Mouse (Mus musculus) lung, embryonic 15.5 days (tissue): ENCODE measurements around the gene Hltf. TPM values are rescaled to one million over a fixed set of nuclear protein-coding genes. Genes with fewer than 3 reads are reported as not detected.
A peak's percentile ranks its signal among the peaks of the same experiment; 100 is the strongest.
"Not testable (repeated sequence)": the region's sequence is repeated elsewhere in the genome, so short reads cannot be mapped to it uniquely, and the experiment has no call there.

Experiments used
- ATAC-seq: fragments of 200-750 bp; cut with Nextera tagmentation; 2 replicates; pipeline ENCODE4 v1.8.0; 2017; ENCODE audit warnings: moderate number of reproducible peaks, borderline replicate concordance; ENCODE audit not compliant: low FRiP score, low TSS enrichment; ENCODE audit errors: extremely low read depth
- H3K27ac ChIP-seq: fragments of 300-500 bp; sonication (generic); 2 replicates; pipeline ENCODE4 v1.5.1; 2015; ENCODE audit warnings: moderate library complexity, mild to moderate bottlenecking, inconsistent platforms
- H3K27me3 ChIP-seq: fragments of 300-500 bp; sonication (generic); 2 replicates; pipeline ENCODE4 v1.6.1; 2015; ENCODE audit warnings: inconsistent platforms
- H3K36me3 ChIP-seq: fragments of 300-500 bp; sonication (generic); 2 replicates; pipeline ENCODE4 v1.6.1; 2015; ENCODE audit warnings: inconsistent platforms
- H3K4me1 ChIP-seq: fragments of 300-500 bp; sonication (generic); 2 replicates; pipeline ENCODE4 v1.6.1; 2015; ENCODE audit warnings: inconsistent platforms
- H3K4me2 ChIP-seq: fragments of 300-500 bp; sonication (generic); 2 replicates; pipeline ENCODE4 v1.6.1; 2015; ENCODE audit warnings: inconsistent platforms, mild to moderate bottlenecking, moderate library complexity
- H3K4me3 ChIP-seq: fragments of 300-500 bp; sonication (generic); 2 replicates; pipeline ENCODE4 v1.5.1; 2015; ENCODE audit warnings: mild to moderate bottlenecking, inconsistent platforms
- H3K9ac ChIP-seq: fragments of 300-500 bp; sonication (generic); 2 replicates; pipeline ENCODE4 v1.6.1; 2015; ENCODE audit warnings: inconsistent platforms
- H3K9me3 ChIP-seq: fragments of 300-500 bp; sonication (generic); 2 replicates; pipeline ENCODE4 v1.6.1; 2016; ENCODE audit warnings: inconsistent platforms
- WGBS: fragments of 180-500 bp; shearing (Covaris S2); methylation state at CpG from one replicate; pipeline ENCODE4 v1.1.7; 2015; 5-methylcytosine and 5-hydroxymethylcytosine counted together
- polyA plus RNA-seq: library from polyadenylated mRNA; unstranded; fragments of >200 nt; fragmentation: Nextera tagmentation; extraction: Ambion mirVana; gene quantifications from 2 replicates; pipeline ENCODE4 v1.2.1, GENCODE M21; 2015

Hltf gene
- polyA plus RNA-seq, 1 experiment from 2014 or later: 21.9 TPM

DNA sequence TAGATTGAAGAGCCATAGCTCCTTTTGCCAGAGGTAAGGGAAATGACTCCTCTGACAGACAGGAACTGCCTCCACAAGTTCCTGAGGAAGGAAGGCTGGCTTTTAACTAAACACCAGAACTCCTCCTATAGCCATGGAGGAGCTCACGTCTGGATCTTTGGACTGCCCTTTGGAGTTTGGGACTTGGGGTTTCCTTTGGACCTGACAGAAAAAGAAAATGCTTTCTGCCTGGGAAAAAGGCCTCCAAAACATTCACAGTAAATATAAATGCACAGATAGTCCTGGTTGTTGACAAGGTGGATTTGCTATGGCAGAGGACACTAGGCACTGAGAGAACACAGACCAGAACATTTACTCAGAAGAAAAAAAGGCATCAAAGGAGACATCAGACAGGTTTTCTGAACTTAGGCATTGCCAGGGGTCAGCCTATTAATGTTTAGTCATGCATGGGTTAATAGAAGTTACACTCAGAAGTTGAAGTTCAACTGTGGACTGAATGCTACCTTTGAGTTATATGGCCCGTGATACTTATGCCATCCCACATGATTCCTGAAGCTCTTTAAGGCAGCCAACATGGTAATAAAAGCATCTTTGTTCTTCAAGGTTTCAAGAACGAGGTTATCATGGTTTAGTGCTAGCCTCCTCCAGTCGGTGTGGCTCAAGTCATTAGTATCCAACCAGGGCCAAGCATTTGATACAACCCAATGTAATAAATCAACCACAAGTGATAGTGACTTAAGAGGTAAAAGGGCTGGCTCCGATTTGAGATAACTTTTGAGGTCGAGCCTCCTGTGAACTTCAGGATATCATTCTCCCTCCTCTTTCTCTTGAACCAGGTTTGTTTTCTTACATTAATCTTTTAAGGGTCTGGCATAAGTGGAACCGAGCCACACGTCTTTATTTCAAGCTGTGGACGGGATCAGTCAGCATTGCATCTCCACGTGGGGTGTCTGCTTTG is 23.6 kb upstream of the Hltf start:
- peak overlapping the region; percentile 72 for H3K27ac ChIP-seq

DNA sequence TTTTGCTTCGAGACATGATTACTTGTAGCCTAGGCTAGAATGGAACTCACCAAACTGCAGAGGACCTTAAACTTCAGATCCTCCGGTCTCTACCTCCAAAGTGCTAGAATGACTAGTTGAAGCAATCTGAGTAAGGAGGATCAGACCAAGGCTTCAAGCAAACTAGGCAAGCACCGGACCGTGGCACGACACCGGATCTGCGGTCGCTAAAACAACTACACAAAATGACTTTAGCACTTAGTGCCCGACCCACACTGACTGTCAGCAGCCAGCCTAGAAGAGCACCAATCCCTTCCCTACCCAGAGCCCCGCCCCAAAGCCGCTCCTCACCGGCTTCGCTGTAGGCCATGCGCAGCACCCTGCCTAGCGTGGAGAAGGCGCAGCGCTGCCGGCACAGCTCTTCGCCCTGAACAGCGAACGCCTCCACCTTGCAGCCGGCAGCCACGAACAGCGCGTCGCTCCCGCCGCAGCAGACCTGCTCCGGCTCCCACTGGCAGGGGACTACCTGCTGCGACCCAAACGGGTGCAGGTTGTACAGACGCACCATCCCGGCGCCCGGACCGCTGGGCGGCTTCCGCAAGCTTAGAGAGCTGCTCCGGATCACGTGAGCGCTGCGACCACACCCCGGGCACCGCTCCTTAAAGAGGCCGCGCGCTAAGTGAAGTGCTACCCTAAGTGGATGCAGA is 22.7 kb upstream of the Hltf start, which contains the start of gene Hps3:
Gene Hps3 (minus strand): TSS at position 597 of the 686 bp plus-strand sequence.
- no peaks in the 10 kb centered on the region for H3K36me3 ChIP-seq
- H3K9me3 ChIP-seq: no peaks in the 10 kb centered on the region
- H3K27me3 ChIP-seq: no peaks in the 10 kb centered on the region
- peak within 1 kb of the TSS; percentile 96 for H3K4me3 ChIP-seq
- under 1% methylated on average over 47 of the region's 47 CpGs for WGBS
- ATAC-seq: peak; percentile 98
- peak within 1 kb of the TSS; percentile 72 for H3K27ac ChIP-seq
- peaks cover 13% of the 10 kb centered on the region for H3K4me1 ChIP-seq
- H3K4me2 ChIP-seq: peak within 1 kb of the TSS; percentile 78
- peak within 1 kb of the TSS; percentile 62 for H3K9ac ChIP-seq

More for the DNA sequence above, 23.6 kb upstream of the Hltf start:
- peak overlapping the region; percentile 62 for H3K9ac ChIP-seq
- no peaks in the 10 kb centered on the region for H3K36me3 ChIP-seq
- ATAC-seq: no peak
- no peaks in the 10 kb centered on the region for H3K9me3 ChIP-seq
- peaks cover 13% of the 10 kb centered on the region for H3K4me1 ChIP-seq
- H3K27me3 ChIP-seq: no peaks in the 10 kb centered on the region
- WGBS: 7% methylated on average over 10 of the region's 10 CpGs
- peak overlapping the region; percentile 78 for H3K4me2 ChIP-seq
- peak overlapping the region; percentile 96 for H3K4me3 ChIP-seq

DNA sequence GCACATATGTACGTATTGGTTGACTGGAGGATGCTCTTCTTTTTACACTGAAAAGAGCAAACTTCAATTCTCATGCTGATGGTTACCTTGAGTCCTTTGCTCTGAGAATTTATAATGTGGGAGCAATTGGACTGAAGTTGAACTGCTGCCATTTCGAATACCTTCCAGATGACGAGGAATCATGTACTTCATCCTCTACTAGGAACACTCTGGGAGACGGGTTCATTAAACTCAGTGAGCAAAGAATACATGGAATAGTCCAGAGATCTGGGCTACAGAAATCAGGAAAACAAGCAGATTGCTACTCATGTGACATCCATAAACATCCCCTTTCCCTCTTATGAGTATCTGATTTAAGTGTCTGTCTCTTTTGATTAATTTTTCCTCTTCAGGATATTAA is 21.5 kb upstream of the Hltf start:
- H3K27ac ChIP-seq: no peak overlapping the region
- no peaks in the 10 kb centered on the region for H3K36me3 ChIP-seq
- H3K9me3 ChIP-seq: no peaks in the 10 kb centered on the region
- peaks cover 13% of the 10 kb centered on the region for H3K4me1 ChIP-seq
- H3K27me3 ChIP-seq: no peaks in the 10 kb centered on the region
- no peak for ATAC-seq
- H3K4me2 ChIP-seq: no peak overlapping the region
- no peak overlapping the region for H3K9ac ChIP-seq
- 67% methylated on average over 4 of the region's 4 CpGs for WGBS
- no peak overlapping the region for H3K4me3 ChIP-seq

DNA sequence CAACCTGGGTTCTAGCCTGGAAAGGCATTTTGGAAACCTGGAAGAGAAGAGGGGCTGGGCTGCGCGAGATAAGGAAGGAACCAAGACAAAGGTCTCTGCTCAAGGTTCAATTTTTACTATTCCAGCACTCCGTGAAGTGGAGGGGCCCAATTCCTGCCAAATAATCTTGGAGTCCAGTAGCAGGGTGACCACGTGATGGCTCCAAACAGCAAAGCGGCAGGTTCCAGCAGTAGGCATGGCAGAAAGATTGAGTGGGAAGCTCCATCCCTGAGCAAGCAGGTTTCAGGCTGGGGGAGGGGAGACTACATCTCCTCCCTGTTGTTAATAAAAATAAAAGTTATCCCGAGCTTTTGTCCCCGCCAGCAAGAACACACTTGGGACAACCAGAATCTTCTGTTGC is 16.1 kb upstream of the Hltf start:
- H3K4me3 ChIP-seq: not testable (repeated sequence)

DNA sequence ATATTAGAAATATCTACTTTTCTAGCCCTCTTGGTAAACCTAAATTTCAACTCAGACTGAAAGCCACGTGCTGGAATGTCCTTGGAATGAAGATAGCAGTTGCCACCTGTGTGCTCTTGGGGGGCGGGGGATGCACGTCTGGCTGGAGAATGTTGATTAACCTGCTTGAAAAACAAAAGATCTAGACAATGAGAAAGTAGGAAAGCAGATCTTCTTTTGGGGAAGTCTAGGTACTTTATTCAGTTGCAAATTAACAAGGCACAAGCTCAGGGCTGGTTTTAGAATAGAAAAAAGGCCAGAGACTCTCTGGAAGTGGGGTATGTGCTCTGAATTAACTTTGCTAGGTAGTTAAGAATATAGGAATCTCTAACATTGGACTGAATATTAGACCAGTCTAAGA is 12.9 kb upstream of the Hltf start:
- not testable (repeated sequence) for H3K4me2 ChIP-seq

More for the DNA sequence above, 16.1 kb upstream of the Hltf start:
- not testable (repeated sequence) for ATAC-seq, H3K9ac ChIP-seq, H3K4me2 ChIP-seq, H3K4me1 ChIP-seq, H3K27ac ChIP-seq, H3K27me3 ChIP-seq, H3K36me3 ChIP-seq, H3K9me3 ChIP-seq
- WGBS: 91% methylated on average over 7 of the region's 7 CpGs

DNA sequence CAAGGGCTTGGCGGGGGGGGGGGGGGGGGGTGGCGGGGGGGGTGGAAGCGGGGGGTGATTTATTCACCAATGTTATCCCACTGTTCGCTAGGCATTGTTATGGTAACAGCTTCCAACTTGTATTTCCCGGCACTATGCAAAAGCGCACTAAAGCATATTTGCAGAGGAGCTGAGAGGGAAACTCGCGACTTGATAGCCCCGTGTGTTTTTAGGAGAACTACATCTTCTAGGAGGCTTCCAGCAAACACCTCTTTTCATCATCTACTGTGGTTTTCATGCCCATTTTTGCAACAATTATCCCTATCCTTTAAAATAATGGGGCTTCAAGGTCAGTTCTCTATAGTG is 558 bp downstream of the Hltf start:
- Histone ChIP-seq H3K4me2 (peak overlapping the region; percentile 61), H3K9ac (peak overlapping the region; percentile 69), H3K9me3 (no peaks in the 10 kb centered on the region), H3K36me3 (peaks cover 10% of the 10 kb centered on the region), H3K27ac (no peak overlapping the region), H3K27me3 (no peaks in the 10 kb centered on the region), H3K4me1 (peaks cover 11% of the 10 kb centered on the region), H3K4me3 (peak overlapping the region; percentile 95)
- whole genome bisulfite sequencing: 0% methylated on average over 7 of the region's 9 CpGs
- no peak; the same call in 1 of the 2 replicates for ATAC-seq

More for the DNA sequence above, 12.9 kb upstream of the Hltf start:
- WGBS: 52% methylated on average over 3 of the region's 3 CpGs
- not testable (repeated sequence) for H3K4me1 ChIP-seq, H3K9me3 ChIP-seq, H3K36me3 ChIP-seq, H3K27me3 ChIP-seq, H3K9ac ChIP-seq, ATAC-seq, H3K4me3 ChIP-seq, H3K27ac ChIP-seq

DNA sequence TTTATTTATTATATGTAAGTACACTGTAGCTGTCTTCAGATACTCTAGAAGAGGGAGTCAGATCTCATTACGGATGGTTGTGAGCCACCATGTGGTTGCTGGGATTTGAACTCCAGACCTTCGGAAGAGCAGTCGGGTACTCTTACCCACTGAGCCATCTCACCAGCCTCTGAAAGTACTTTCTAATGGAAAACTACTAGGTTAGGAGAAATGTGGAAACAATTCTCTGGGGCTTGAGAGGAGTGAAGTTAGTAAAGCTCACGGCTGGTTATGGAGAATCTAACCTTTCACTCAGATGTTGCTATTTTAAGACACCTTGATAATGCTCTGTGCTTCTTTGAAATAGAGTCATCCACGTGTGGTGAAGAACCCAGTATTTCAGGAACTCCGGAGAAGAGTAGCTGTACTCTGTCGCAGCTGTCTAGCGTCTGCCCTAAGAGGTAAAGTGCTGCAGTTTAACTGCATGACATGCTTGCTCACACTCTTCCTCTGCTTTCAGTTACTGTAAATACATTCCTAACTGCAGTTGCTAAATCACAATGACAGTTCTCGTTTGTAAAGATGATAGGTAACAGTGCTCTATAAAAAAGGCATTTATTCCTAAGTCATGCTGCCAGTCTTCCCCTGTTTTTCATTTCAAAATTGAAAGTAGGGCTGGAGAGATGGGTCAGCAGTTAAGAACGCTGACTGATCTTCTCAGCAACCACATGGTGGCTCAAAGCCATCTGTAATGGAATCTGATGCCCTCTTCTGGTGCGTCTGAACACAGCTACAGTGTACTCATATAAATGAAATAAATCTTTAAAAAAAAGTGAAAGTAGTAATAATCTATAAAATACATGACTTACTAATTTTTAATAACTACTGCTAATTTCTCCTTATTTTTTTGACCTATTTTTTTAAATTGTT is 18.8 kb downstream of the Hltf start:
- Histone ChIP-seq H3K36me3 (peaks cover 25% of the 10 kb centered on the region), H3K27ac (no peak overlapping the region), H3K9me3 (no peaks in the 10 kb centered on the region), H3K27me3 (no peaks in the 10 kb centered on the region), H3K4me3 (no peak overlapping the region), H3K4me1 (no peaks in the 10 kb centered on the region), H3K9ac (no peak overlapping the region), H3K4me2 (no peak overlapping the region)
- no peak for ATAC-seq
- WGBS: 79% methylated on average over 11 of the region's 11 CpGs

DNA sequence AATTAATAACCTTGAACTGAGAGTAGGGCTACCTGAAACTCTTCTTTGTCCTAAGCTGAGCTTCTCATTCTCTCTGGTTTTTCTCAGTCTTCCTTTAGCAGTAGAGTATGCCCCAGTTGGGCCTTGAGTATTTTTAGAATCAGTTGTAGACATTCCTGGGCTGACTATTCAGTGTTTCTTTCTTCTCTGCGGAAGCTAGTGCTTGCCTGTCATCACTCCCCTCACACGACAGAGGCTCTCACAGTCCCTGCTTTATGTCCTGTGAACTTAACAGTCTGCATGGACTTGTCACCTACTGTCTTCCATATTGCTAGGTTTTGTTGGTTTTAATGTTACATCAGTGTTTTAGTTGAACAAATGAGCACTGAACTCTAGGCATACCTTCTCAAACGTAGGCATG is 24.6 kb downstream of the Hltf start:
- no peaks in the 10 kb centered on the region for H3K27me3 ChIP-seq
- no peaks in the 10 kb centered on the region for H3K9me3 ChIP-seq
- no peak overlapping the region for H3K4me2 ChIP-seq
- peaks cover 18% of the 10 kb centered on the region; the same call in 1 of the 2 replicates for H3K36me3 ChIP-seq
- no peak for ATAC-seq
- WGBS: 46% methylated on average over 3 of the region's 3 CpGs
- H3K9ac ChIP-seq: no peak overlapping the region
- no peak overlapping the region for H3K4me3 ChIP-seq
- no peak overlapping the region for H3K27ac ChIP-seq
- no peaks in the 10 kb centered on the region for H3K4me1 ChIP-seq

DNA sequence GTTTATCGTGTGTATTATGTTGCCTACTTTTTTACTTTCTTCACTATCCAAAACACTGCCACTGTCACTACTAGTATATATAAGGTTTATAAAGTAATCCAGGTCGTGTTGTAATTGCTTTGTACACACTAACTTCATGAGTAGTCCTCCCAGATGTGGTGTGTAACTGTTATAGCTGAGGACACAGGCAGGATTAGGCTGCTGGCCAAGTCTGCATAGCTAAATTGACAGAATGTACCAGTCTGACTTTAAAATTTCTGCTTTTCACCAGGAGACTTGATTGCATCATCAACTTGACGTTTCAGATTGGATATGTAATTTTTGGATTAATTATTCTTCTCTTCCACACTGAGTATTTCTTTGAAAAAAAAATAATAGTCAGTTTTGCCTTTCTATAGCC is 46.2 kb downstream of the Hltf start:
- Histone ChIP-seq H3K4me2 (no peak overlapping the region), H3K27me3 (no peaks in the 10 kb centered on the region), H3K36me3 (0 out of 2 replicates have a peak, but pooled peaks cover 5% of the 10 kb centered on the region), H3K9me3 (no peaks in the 10 kb centered on the region), H3K9ac (no peak overlapping the region), H3K27ac (no peak overlapping the region), H3K4me3 (no peak overlapping the region), H3K4me1 (no peaks in the 10 kb centered on the region)
- 58% methylated on average over 3 of the region's 3 CpGs for WGBS
- ATAC-seq: no peak

DNA sequence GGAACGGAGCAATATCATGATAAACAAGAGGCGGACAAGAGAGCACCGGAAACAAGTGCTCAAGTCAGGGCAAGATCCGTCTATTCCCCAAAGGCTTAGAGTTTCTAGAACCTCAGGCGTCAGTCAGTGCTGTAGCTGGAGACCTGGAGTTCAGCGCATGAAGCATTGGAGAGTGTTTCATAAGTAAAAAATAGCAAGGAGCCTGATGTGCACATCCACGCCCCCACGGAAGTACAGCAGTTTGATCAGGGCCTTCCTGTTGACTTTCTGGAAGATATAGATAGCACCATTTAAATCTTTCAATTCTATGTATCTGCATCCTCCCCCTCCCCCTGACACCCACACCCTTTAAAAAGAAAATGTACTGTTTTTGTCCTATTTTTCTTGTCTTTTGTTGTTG is 46.7 kb downstream of the Hltf start:
- Histone ChIP-seq H3K9ac (no peak overlapping the region), H3K4me3 (no peak overlapping the region), H3K4me1 (no peaks in the 10 kb centered on the region), H3K27ac (no peak overlapping the region), H3K27me3 (no peaks in the 10 kb centered on the region), H3K9me3 (no peaks in the 10 kb centered on the region), H3K36me3 (0 out of 2 replicates have a peak, but pooled peaks cover 6% of the 10 kb centered on the region), H3K4me2 (no peak overlapping the region)
- WGBS: 77% methylated on average over 8 of the region's 8 CpGs
- no peak for ATAC-seq

DNA sequence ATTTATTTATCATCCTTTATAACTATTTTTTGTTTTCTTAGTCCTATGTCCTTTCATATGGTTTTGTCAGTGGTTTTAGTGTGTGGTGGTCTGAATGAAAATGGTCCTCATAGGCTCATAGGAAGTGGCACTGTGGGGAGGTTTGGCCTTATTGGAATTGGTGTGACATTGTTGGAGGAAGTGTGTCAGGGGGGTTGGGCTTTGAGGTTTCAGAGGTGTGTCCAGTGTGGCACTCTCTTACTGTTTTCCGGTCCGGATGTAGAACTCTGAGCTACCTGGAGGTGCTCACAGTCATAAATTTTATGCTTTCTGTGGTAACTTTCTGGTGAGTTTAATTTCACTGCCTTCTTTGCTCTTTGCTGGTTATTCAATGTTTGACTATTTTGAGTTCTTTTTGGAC is 47.2 kb downstream of the Hltf start:
- Histone ChIP-seq H3K4me2 (no peak overlapping the region), H3K27me3 (no peaks in the 10 kb centered on the region), H3K4me1 (no peaks in the 10 kb centered on the region), H3K9ac (no peak overlapping the region), H3K27ac (no peak overlapping the region), H3K36me3 (peaks cover 11% of the 10 kb centered on the region), H3K4me3 (no peak overlapping the region), H3K9me3 (no peaks in the 10 kb centered on the region)
- no peak for ATAC-seq
- WGBS: 93% methylated on average over 2 of the region's 2 CpGs
